Mouse (Mus musculus): Measurements from ENCODE around the gene Tmem138. TPM values are rescaled to one million over a fixed set of nuclear protein-coding genes. Genes with fewer than 3 reads are reported as not detected.
A peak's percentile ranks its signal among the peaks of the same experiment; 100 is the strongest.

The Tmem138 gene
- polyA plus RNA-seq (2012; rRNA removed) (7.5 and 8.3 TPM in 2 replicates), polyA plus RNA-seq (2014; fragmentation: Nextera tagmentation; extraction: Ambion mirVana) (11.5 and 12.6 TPM in 2 replicates)

- Histone ChIP-seq H3K9ac (replicated peaks) (peak within 1 kb of the TSS; percentile 90), H3K36me3 (replicated peaks; ENCODE audit: control insufficient read depth, insufficient read depth, low read depth) (peaks cover 10% of the 10 kb centered on the region), H3K9me3 (ENCODE audit: control insufficient read depth, low read length) (no peaks in the 10 kb centered on the region), H3K4me3 (ENCODE audit: insufficient read depth in 1 of 2, low read depth in 2 of 2, low read length in 2 of 2) (peak within 1 kb of the TSS; percentile 89 to 93), H3K4me2 (ENCODE audit: low read depth) (peak within 1 kb of the TSS; percentile 98), H3K27ac (peak within 1 kb of the TSS; percentile 79), H3K27me3 (ENCODE audit: control insufficient read depth, insufficient read depth, low read length) (no peaks in the 10 kb centered on the region), H3K4me1 (replicated peaks; ENCODE audit: control insufficient read depth in 2 of 2, insufficient read depth in 2 of 2, low read length in 1 of 2) (peaks cover 11 to 19% of the 10 kb centered on the region in 2 experiments)
- DNase-seq (ENCODE audit: low read depth in 3 of 3, low spot score in 3 of 3), result peak; percentile 88 to 91 (median 88)
- TF ChIP-seq EP300 (IDR thresholded peaks at IDR 0.05; ENCODE audit: low read depth) (no peak; the same call in 1 of the 2 replicates), CTCF (IDR thresholded peaks at IDR 0.05; ENCODE audit: low read depth) (peak; percentile 69)
- under 1% methylated on average over 44 of the region's 44 CpGs for WGBS (ENCODE audit: insufficient replicate concordance)
- ATAC-seq (ENCODE audit: insufficient read depth), result peak; percentile 93
These were observed at the start of gene Tmem138, which contains the start of gene Cyb561a3 for GRCm38 (mm10) chr19:10576690-10577561. Gene Tmem138 (minus strand): TSS chr19:10577362. Gene Cyb561a3 (plus strand): TSS chr19:10577172.

GRCm38 (mm10) chr19:10608573-10609240, 31.5 kb upstream of the Tmem138 start:
- peaks cover 0 to 19% of the 10 kb centered on the region in 2 experiments; a peak in 2 of 4 replicates for H3K4me1 ChIP-seq (replicated peaks; ENCODE audit: control insufficient read depth in 2 of 2, insufficient read depth in 2 of 2, low read length in 1 of 2)
- 92% methylated on average over 5 of the region's 5 CpGs for WGBS (ENCODE audit: insufficient replicate concordance)
- no peaks in the 10 kb centered on the region for H3K9me3 ChIP-seq (ENCODE audit: control insufficient read depth, low read length)
- no peak overlapping the region for H3K27ac ChIP-seq
- ATAC-seq (ENCODE audit: insufficient read depth) (no peak), DNase-seq (ENCODE audit: low read depth in 3 of 3, low spot score in 3 of 3) (no peak)
- H3K4me2 ChIP-seq (ENCODE audit: low read depth), result no peak overlapping the region
- H3K27me3 ChIP-seq (ENCODE audit: control insufficient read depth, insufficient read depth, low read length), result no peaks in the 10 kb centered on the region
- no peak overlapping the region for H3K9ac ChIP-seq (replicated peaks)
- TF ChIP-seq CTCF (IDR thresholded peaks at IDR 0.05; ENCODE audit: low read depth) (no peak), EP300 (IDR thresholded peaks at IDR 0.05; ENCODE audit: low read depth) (no peak)
- H3K4me3 ChIP-seq (ENCODE audit: insufficient read depth in 1 of 2, low read depth in 2 of 2, low read length in 2 of 2), result no peak overlapping the region
- peaks cover 64% of the 10 kb centered on the region for H3K36me3 ChIP-seq (replicated peaks; ENCODE audit: control insufficient read depth, insufficient read depth, low read depth)

- no peaks in the 10 kb centered on the region for H3K27me3 ChIP-seq (ENCODE audit: control insufficient read depth, insufficient read depth, low read length)
- TF ChIP-seq EP300 (IDR thresholded peaks at IDR 0.05; ENCODE audit: low read depth), result no peak
- TF ChIP-seq CTCF (IDR thresholded peaks at IDR 0.05; ENCODE audit: low read depth), result no peak
- H3K9me3 ChIP-seq (ENCODE audit: control insufficient read depth, low read length), result no peaks in the 10 kb centered on the region
- peaks cover 37% of the 10 kb centered on the region for H3K36me3 ChIP-seq (replicated peaks; ENCODE audit: control insufficient read depth, insufficient read depth, low read depth)
- peaks cover 4 to 33% of the 10 kb centered on the region in 2 experiments for H3K4me1 ChIP-seq (replicated peaks; ENCODE audit: control insufficient read depth in 2 of 2, insufficient read depth in 2 of 2, low read length in 1 of 2)
- ATAC-seq (ENCODE audit: insufficient read depth), result peak; percentile 16; the same call in 1 of the 2 replicates
- DNase-seq (ENCODE audit: low read depth in 3 of 3, low spot score in 3 of 3), result peak; percentile 34 to 53 (median 42)
- peak overlapping the region; percentile 85 for H3K4me2 ChIP-seq (ENCODE audit: low read depth)
- H3K9ac ChIP-seq (replicated peaks), result peak overlapping the region; percentile 98
- peak overlapping the region; percentile 82 to 98 for H3K4me3 ChIP-seq (ENCODE audit: insufficient read depth in 1 of 2, low read depth in 2 of 2, low read length in 2 of 2)
- H3K27ac ChIP-seq, result peak overlapping the region; percentile 91
- 3% methylated on average over 20 of the region's 20 CpGs for WGBS (ENCODE audit: insufficient replicate concordance)
These were observed 28.9 kb upstream of the Tmem138 start for GRCm38 (mm10) chr19:10605901-10606622.

GRCm38 (mm10) chr19:10605293-10605900, 28.2 kb upstream of the Tmem138 start, which contains the start of the genes Ddb1 and Tkfc:
Gene Ddb1 (plus strand): TSS chr19:10605327.
Gene Tkfc (minus strand): TSS chr19:10605654.
- ATAC-seq (ENCODE audit: insufficient read depth) (peak; percentile 97), DNase-seq (ENCODE audit: low read depth in 3 of 3, low spot score in 3 of 3) (peak; percentile 96 to 97 (median 97))
- no peaks in the 10 kb centered on the region for H3K27me3 ChIP-seq (ENCODE audit: control insufficient read depth, insufficient read depth, low read length)
- TF ChIP-seq CTCF (IDR thresholded peaks at IDR 0.05; ENCODE audit: low read depth) (peak; percentile 88), EP300 (IDR thresholded peaks at IDR 0.05; ENCODE audit: low read depth) (peak; percentile 49)
- no peaks in the 10 kb centered on the region for H3K9me3 ChIP-seq (ENCODE audit: control insufficient read depth, low read length)
- peak within 1 kb of the TSS; percentile 98 for H3K9ac ChIP-seq (replicated peaks)
- WGBS (ENCODE audit: insufficient replicate concordance), result 0% methylated on average over 49 of the region's 49 CpGs
- H3K4me3 ChIP-seq (ENCODE audit: insufficient read depth in 1 of 2, low read depth in 2 of 2, low read length in 2 of 2), result peak within 1 kb of the TSS; percentile 82 to 98
- H3K4me1 ChIP-seq (replicated peaks; ENCODE audit: control insufficient read depth in 2 of 2, insufficient read depth in 2 of 2, low read length in 1 of 2), result peaks cover 4 to 33% of the 10 kb centered on the region in 2 experiments
- peaks cover 30% of the 10 kb centered on the region for H3K36me3 ChIP-seq (replicated peaks; ENCODE audit: control insufficient read depth, insufficient read depth, low read depth)
- peak within 1 kb of the TSS; percentile 91 for H3K27ac ChIP-seq
- peak within 1 kb of the TSS; percentile 85 for H3K4me2 ChIP-seq (ENCODE audit: low read depth)

All from liver, embryonic 14.5 days (tissue).